Mouse (Mus musculus) NIH3T3 (cell line): ENCODE data around the gene Svbp.

ENCODE experiments used
- DNase-seq: peaks from one replicate; pipeline ENCODE4 v3.0.0-alpha.2; 2012; ENCODE audit warnings: low read depth

The Svbp gene

GRCm38 (mm10) chr4:119194909-119195581 is at the start of gene Svbp:
TSS of gene Svbp (plus strand) at chr4:119195306.
- peak; percentile 98 for DNase-seq

GRCm38 (mm10) chr4:119146816-119147215 is 48.3 kb upstream of the Svbp start:
- DNase-seq = peak; percentile 94

GRCm38 (mm10) chr4:119147347-119147746 is 47.8 kb upstream of the Svbp start:
- no peak for DNase-seq

GRCm38 (mm10) chr4:119148741-119149140 is 46.4 kb upstream of the Svbp start:
- no peak for DNase-seq

- peak; percentile 70 for DNase-seq
Observed at GRCm38 (mm10) chr4:119157186-119157585, 37.9 kb upstream of the Svbp start.

- no peak for DNase-seq
Observed at GRCm38 (mm10) chr4:119157891-119158290, 37.2 kb upstream of the Svbp start.

- no peak for DNase-seq
Observed at GRCm38 (mm10) chr4:119161358-119161757, 33.7 kb upstream of the Svbp start.

- DNase-seq = no peak
Observed at GRCm38 (mm10) chr4:119162990-119163389, 32.1 kb upstream of the Svbp start.

GRCm38 (mm10) chr4:119165916-119166315 is 29.2 kb upstream of the Svbp start:
- DNase-seq = no peak

- no peak for DNase-seq
Observed at GRCm38 (mm10) chr4:119167068-119167467, 28.0 kb upstream of the Svbp start.

GRCm38 (mm10) chr4:119167663-119168062 is 27.4 kb upstream of the Svbp start:
- peak; percentile 95 for DNase-seq

- peak; percentile 17 for DNase-seq
Observed at GRCm38 (mm10) chr4:119172919-119173650, 22.0 kb upstream of the Svbp start.

GRCm38 (mm10) chr4:119173851-119174453 is 21.2 kb upstream of the Svbp start, which contains the start of gene Zfp691:
TSS of gene Zfp691 (minus strand) at chr4:119174195.
- DNase-seq = peak; percentile 98

- DNase-seq = no peak
Observed at GRCm38 (mm10) chr4:119177702-119178101, 17.4 kb upstream of the Svbp start.

GRCm38 (mm10) chr4:119178331-119178730 is 16.8 kb upstream of the Svbp start:
- DNase-seq = no peak

GRCm38 (mm10) chr4:119180133-119180707 is 14.9 kb upstream of the Svbp start:
- no peak for DNase-seq

- no peak for DNase-seq
Observed at GRCm38 (mm10) chr4:119181456-119181855, 13.7 kb upstream of the Svbp start.

GRCm38 (mm10) chr4:119183525-119183924 is 11.6 kb upstream of the Svbp start:
- no peak for DNase-seq

GRCm38 (mm10) chr4:119185771-119186170 is 9.3 kb upstream of the Svbp start:
- DNase-seq = no peak

GRCm38 (mm10) chr4:119188060-119188785 is 6.9 kb upstream of the Svbp start:
- DNase-seq = peak; percentile 11

- no peak for DNase-seq
Observed at GRCm38 (mm10) chr4:119189392-119189791, 5.7 kb upstream of the Svbp start.

GRCm38 (mm10) chr4:119189864-119190263 is 5.2 kb upstream of the Svbp start, which contains the start of gene Ermap:
TSS of gene Ermap (minus strand) at chr4:119190011.
- DNase-seq = no peak
